Mouse (Mus musculus) MEL (cell line): ENCODE data around the gene Clip3.

Experiments used
- CHD1 ChIP-seq: IDR thresholded peaks from 2 replicates; pipeline ENCODE4 v1.6.1; 2012; ENCODE audit warnings: low read depth, mild to moderate bottlenecking, inconsistent platforms, low read length, improper control_type of control experiment
- CTCF ChIP-seq, 3 experiments: IDR thresholded peaks in 2 of 3; conservative IDR thresholded peaks in 1 of 3; 2 replicates each; pipeline ENCODE4 v1.5.1; 2011 to 2012; ENCODE audit warnings: low read length in 3 of 3, low read depth in 2 of 3, mild to moderate bottlenecking in 2 of 3, improper control_type of control experiment in 1 of 3, inconsistent platforms in 1 of 3, mixed read lengths in 1 of 3, moderate library complexity in 1 of 3; ENCODE audit not compliant: control insufficient read depth in 1 of 3, insufficient read depth in 1 of 3, poor library complexity in 1 of 3, severe bottlenecking in 1 of 3
- EP300 ChIP-seq, 2 experiments: IDR thresholded peaks; 2 replicates each; pipeline ENCODE4 v1.6.1; 2011; ENCODE audit warnings: improper control_type of control experiment in 2 of 2, low read length in 2 of 2, low read depth in 1 of 2, mild to moderate bottlenecking in 1 of 2
- ETS1 ChIP-seq: IDR thresholded peaks from 2 replicates; pipeline ENCODE4 v1.6.1; 2012; ENCODE audit warnings: low read depth, mild to moderate bottlenecking, inconsistent platforms, low read length, improper control_type of control experiment, moderate library complexity
- HCFC1 ChIP-seq: IDR thresholded peaks from 2 replicates; pipeline ENCODE4 v1.6.1; 2012; ENCODE audit warnings: low read depth, mild to moderate bottlenecking, inconsistent platforms, low read length, improper control_type of control experiment, moderate library complexity
- JUND ChIP-seq: IDR thresholded peaks from 2 replicates; pipeline ENCODE4 v1.6.1; 2011; ENCODE audit warnings: low read depth, mild to moderate bottlenecking, improper control_type of control experiment, low read length
- MYC ChIP-seq: IDR thresholded peaks from 2 replicates; pipeline ENCODE4 v1.6.1; 2011; ENCODE audit warnings: low read depth, mild to moderate bottlenecking, low read length, improper control_type of control experiment, moderate library complexity
- NRF1 ChIP-seq: IDR thresholded peaks from 2 replicates; pipeline ENCODE4 v1.6.1; 2014; ENCODE audit warnings: low read depth, mild to moderate bottlenecking, inconsistent platforms, low read length, improper control_type of control experiment, moderate library complexity; ENCODE audit not compliant: poor library complexity, insufficient read depth, severe bottlenecking
- POLR2A ChIP-seq, 2 experiments: IDR thresholded peaks; 2 replicates each; pipeline ENCODE4 v1.6.1; 2011 to 2012; ENCODE audit warnings: low read length in 2 of 2, mild to moderate bottlenecking in 2 of 2, control low read depth in 1 of 2, improper control_type of control experiment in 1 of 2, low read depth in 1 of 2, moderate library complexity in 1 of 2; ENCODE audit not compliant: control insufficient read depth in 1 of 2, insufficient read depth in 1 of 2, poor library complexity in 1 of 2
- SMC3 ChIP-seq: IDR thresholded peaks from 2 replicates; pipeline ENCODE4 v1.6.1; 2011; ENCODE audit warnings: low read depth, low read length, improper control_type of control experiment
- TAL1 ChIP-seq: IDR thresholded peaks from 2 replicates; pipeline ENCODE4 v1.6.1; 2012; ENCODE audit warnings: mild to moderate bottlenecking, inconsistent platforms, low read length, moderate library complexity, mixed read lengths
- TBP ChIP-seq: IDR thresholded peaks from 2 replicates; pipeline ENCODE4 v1.8.0; 2011; ENCODE audit warnings: low read depth, low read length, improper control_type of control experiment
- ZC3H11A ChIP-seq: IDR thresholded peaks from 2 replicates; pipeline ENCODE4 v1.6.1; 2012; ENCODE audit warnings: low read depth, mild to moderate bottlenecking, inconsistent platforms, low read length, improper control_type of control experiment

- TF ChIP-seq EP300 (IDR thresholded peaks at IDR 0.05; ENCODE audit: low read depth in 1 of 2, low read length in 2 of 2) (no peak), CTCF (IDR thresholded peaks at IDR 0.05 in 2 of 3, conservative IDR thresholded peaks at IDR 0.05 in 1 of 3; ENCODE audit: control insufficient read depth in 1 of 3, insufficient read depth in 1 of 3, low read depth in 2 of 3, low read length in 3 of 3, poor library complexity in 1 of 3, severe bottlenecking in 1 of 3) (no peak), TBP (no peak), ETS1 (no peak), JUND (no peak), HCFC1 (no peak), ZC3H11A (no peak), POLR2A (IDR thresholded peaks at IDR 0.05; ENCODE audit: control insufficient read depth in 1 of 2, insufficient read depth in 1 of 2, low read depth in 1 of 2, low read length in 2 of 2, poor library complexity in 1 of 2) (no peak), SMC3 (no peak), MYC (no peak), CHD1 (no peak), TAL1 (no peak), NRF1 (no peak)
These were observed 39.3 kb upstream of the Clip3 start for GRCm38 (mm10) chr7:30251956-30252954.
